Mouse (Mus musculus): ENCODE measurements around the gene Aspn. TPM values are rescaled to one million over a fixed set of nuclear protein-coding genes. Genes with fewer than 3 reads are reported as not detected.

The Aspn gene
- polyA plus RNA-seq (2014; fragmentation: Nextera tagmentation; extraction: Ambion mirVana), result 200 and 243 TPM in 2 replicates

DNA sequence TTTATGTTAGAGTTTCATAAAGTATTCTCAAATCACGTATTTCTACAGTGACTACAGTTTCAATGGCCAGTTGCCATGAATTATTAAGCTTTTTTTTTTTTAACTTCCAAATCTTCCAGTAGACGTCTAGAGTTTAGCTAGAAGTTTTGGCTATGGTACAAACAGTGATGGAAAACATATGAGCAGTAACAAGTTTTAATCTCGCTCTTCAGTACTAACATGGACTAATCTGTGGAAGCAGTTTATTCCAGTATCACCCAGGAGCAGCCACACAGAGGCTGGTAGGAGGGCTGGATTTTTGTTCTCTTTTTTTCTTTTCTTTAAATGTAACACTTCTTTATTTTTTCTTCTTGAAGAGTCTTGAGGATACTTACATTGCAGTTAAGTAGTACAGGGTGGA is at the start of gene Aspn:
Gene Aspn (plus strand): TSS at position 165 of the 400 bp plus-strand sequence.
- peak within 1 kb of the TSS; percentile 23 for H3K4me3 ChIP-seq (ENCODE audit: low read depth, low read length)
- peaks cover 14% of the 10 kb centered on the region for H3K4me1 ChIP-seq (ENCODE audit: control insufficient read depth, insufficient read depth, low read length)
- ATAC-seq (ENCODE audit: low read depth) (0 out of 2 replicates have a peak, but pooled peaks have one; percentile 50), DNase-seq (ENCODE audit: low spot score) (peak; percentile 91)
- no peaks in the 10 kb centered on the region for H3K36me3 ChIP-seq (ENCODE audit: control insufficient read depth, insufficient read depth, low read length)
- peak within 1 kb of the TSS; percentile 86 for H3K27ac ChIP-seq (replicated peaks; ENCODE audit: low read depth, low read length)
- H3K9me3 ChIP-seq (ENCODE audit: control insufficient read depth, low read length), result no peaks in the 10 kb centered on the region
- H3K4me2 ChIP-seq (ENCODE audit: low read depth, low read length), result peak within 1 kb of the TSS; percentile 43
- WGBS, result 32% methylated on average over 3 of the region's 3 CpGs
- peak within 1 kb of the TSS; percentile 63 for H3K9ac ChIP-seq (ENCODE audit: low read depth, low read length)
- H3K27me3 ChIP-seq (replicated peaks; ENCODE audit: control insufficient read depth, insufficient read depth, low read length), result no peaks in the 10 kb centered on the region

DNA sequence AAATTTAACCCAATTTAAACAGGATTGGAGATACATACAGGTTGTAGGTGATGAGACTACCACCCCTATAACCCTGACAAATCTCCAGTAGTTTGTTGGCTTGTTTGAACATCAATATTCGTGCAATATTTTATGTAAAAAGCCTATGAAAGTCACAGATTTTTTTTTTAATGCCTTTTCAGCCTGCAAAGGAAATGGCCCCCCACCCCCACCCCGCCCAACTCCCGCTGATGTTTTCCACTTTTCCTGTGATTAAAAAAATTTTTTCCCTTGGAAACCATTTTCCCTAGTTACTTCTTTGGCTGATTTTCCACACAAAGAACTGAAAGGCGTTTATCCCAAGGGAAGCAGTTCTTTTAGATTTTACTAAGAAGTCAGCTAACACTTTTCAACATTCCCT is 39.7 kb upstream of the Aspn start, which contains the start of gene Ecm2:
Gene Ecm2 (plus strand): TSS at position 301 of the 400 bp plus-strand sequence.
- no peaks in the 10 kb centered on the region for H3K27me3 ChIP-seq (replicated peaks; ENCODE audit: control insufficient read depth, insufficient read depth, low read length)
- DNase-seq (ENCODE audit: low spot score) (peak; percentile 9), ATAC-seq (ENCODE audit: low read depth) (no peak)
- H3K9ac ChIP-seq (ENCODE audit: low read depth, low read length), result peak within 1 kb of the TSS; percentile 30; the same call in 1 of the 2 replicates
- peak within 1 kb of the TSS; percentile 20; the same call in 1 of the 2 replicates for H3K4me2 ChIP-seq (ENCODE audit: low read depth, low read length)
- 47% methylated on average over 4 of the region's 4 CpGs for WGBS
- H3K9me3 ChIP-seq (ENCODE audit: control insufficient read depth, low read length), result no peaks in the 10 kb centered on the region
- H3K4me1 ChIP-seq (ENCODE audit: control insufficient read depth, insufficient read depth, low read length), result peaks cover 4% of the 10 kb centered on the region; the same call in 1 of the 2 replicates
- H3K36me3 ChIP-seq (ENCODE audit: control insufficient read depth, insufficient read depth, low read length), result no peaks in the 10 kb centered on the region
- H3K27ac ChIP-seq (replicated peaks; ENCODE audit: low read depth, low read length), result peak within 1 kb of the TSS; percentile 48
- no peak within 1 kb of the TSS for H3K4me3 ChIP-seq (ENCODE audit: low read depth, low read length)

DNA sequence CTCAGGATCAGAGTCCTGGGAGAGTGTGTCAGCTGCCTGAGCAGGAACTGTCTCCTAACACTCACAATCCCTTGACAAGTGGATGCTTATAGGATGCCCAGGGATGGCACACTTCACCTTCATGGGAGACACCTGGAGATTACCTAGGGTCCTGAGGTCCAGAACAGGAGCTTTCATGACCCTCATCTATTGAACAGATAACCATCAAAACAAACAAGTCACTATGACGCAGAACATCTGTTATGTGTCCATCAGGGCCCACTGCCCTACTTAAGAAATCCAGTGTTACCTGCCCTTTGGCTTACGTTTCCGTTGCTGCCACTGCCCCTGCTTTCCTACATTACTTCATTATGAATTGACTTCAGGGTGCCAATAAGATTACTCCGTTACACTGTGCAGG is 38.5 kb upstream of the Aspn start:
- H3K36me3 ChIP-seq (ENCODE audit: control insufficient read depth, insufficient read depth, low read length), result no peaks in the 10 kb centered on the region
- ATAC-seq (ENCODE audit: low read depth) (no peak), DNase-seq (ENCODE audit: low spot score) (no peak)
- no peak overlapping the region for H3K27ac ChIP-seq (replicated peaks; ENCODE audit: low read depth, low read length)
- H3K4me1 ChIP-seq (ENCODE audit: control insufficient read depth, insufficient read depth, low read length), result peaks cover 4% of the 10 kb centered on the region; the same call in 1 of the 2 replicates
- H3K9me3 ChIP-seq (ENCODE audit: control insufficient read depth, low read length), result no peaks in the 10 kb centered on the region
- no peak overlapping the region for H3K4me2 ChIP-seq (ENCODE audit: low read depth, low read length)
- H3K27me3 ChIP-seq (replicated peaks; ENCODE audit: control insufficient read depth, insufficient read depth, low read length), result no peaks in the 10 kb centered on the region
- 74% methylated on average over 4 of the region's 4 CpGs for WGBS
- H3K9ac ChIP-seq (ENCODE audit: low read depth, low read length), result no peak overlapping the region
- H3K4me3 ChIP-seq (ENCODE audit: low read depth, low read length), result no peak overlapping the region

DNA sequence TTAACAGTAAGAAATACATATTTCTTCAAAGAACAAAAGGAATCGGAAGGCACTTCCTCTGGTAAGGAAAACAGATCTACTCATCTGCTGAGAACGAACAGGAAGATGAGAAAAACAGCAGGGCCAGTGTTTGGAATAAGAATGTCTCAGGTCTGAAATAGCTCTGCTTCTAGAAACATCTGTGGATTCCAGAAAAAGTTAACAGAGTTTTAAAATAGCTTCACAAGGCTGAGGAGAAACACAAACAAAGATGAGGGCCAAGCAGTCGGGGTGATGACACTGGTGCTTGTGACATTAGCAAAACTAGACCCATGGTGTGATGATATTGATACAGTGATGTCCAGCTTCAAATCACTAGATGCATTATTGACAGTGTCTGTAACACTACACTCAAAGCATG is 37.1 kb upstream of the Aspn start:
- Histone ChIP-seq H3K9me3 (ENCODE audit: control insufficient read depth, low read length) (no peaks in the 10 kb centered on the region), H3K27me3 (replicated peaks; ENCODE audit: control insufficient read depth, insufficient read depth, low read length) (no peaks in the 10 kb centered on the region), H3K4me2 (ENCODE audit: low read depth, low read length) (no peak overlapping the region), H3K4me1 (ENCODE audit: control insufficient read depth, insufficient read depth, low read length) (peaks cover 4% of the 10 kb centered on the region; the same call in 1 of the 2 replicates), H3K27ac (replicated peaks; ENCODE audit: low read depth, low read length) (no peak overlapping the region; the same call in 1 of the 2 replicates), H3K36me3 (ENCODE audit: control insufficient read depth, insufficient read depth, low read length) (no peaks in the 10 kb centered on the region), H3K9ac (ENCODE audit: low read depth, low read length) (no peak overlapping the region), H3K4me3 (ENCODE audit: low read depth, low read length) (no peak overlapping the region)
- DNase-seq (ENCODE audit: low spot score) (peak; percentile 24), ATAC-seq (ENCODE audit: low read depth) (no peak)
- 54% methylated on average over 3 of the region's 3 CpGs for WGBS

GRCm38 (mm10) chr13:49518761-49519160 is 25.5 kb upstream of the Aspn start:
- Histone ChIP-seq H3K4me3 (ENCODE audit: low read depth, low read length) (no peak overlapping the region), H3K9ac (ENCODE audit: low read depth, low read length) (no peak overlapping the region), H3K4me2 (ENCODE audit: low read depth, low read length) (no peak overlapping the region), H3K4me1 (ENCODE audit: control insufficient read depth, insufficient read depth, low read length) (peaks cover 4% of the 10 kb centered on the region), H3K9me3 (ENCODE audit: control insufficient read depth, low read length) (no peaks in the 10 kb centered on the region), H3K27ac (replicated peaks; ENCODE audit: low read depth, low read length) (no peak overlapping the region), H3K36me3 (ENCODE audit: control insufficient read depth, insufficient read depth, low read length) (no peaks in the 10 kb centered on the region), H3K27me3 (replicated peaks; ENCODE audit: control insufficient read depth, insufficient read depth, low read length) (no peaks in the 10 kb centered on the region)
- DNase-seq (ENCODE audit: low spot score) (no peak), ATAC-seq (ENCODE audit: low read depth) (no peak)
- 33% methylated on average over 2 of the region's 2 CpGs for WGBS

DNA sequence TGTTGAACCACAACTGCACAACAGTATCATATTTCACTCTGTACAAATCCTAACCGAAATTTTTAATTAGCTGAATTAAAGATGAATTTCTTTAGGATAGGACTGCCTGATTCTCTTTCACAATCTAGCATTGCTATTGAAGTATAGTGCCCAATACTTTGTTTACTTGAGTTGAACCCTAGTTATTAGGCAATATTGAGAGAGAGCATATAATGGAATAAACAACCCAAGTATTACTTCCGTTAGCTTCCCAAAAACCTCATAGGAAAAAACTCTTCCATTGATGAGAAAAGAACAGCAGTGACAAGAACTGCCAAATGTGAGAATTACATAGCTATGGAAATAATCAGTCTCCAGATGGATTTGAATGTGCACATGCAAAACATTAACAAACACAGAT is 18.0 kb upstream of the Aspn start:
- 0 out of 2 replicates have a peak overlapping the region, but pooled peaks have one; percentile 10 for H3K27ac ChIP-seq (replicated peaks; ENCODE audit: low read depth, low read length)

DNA sequence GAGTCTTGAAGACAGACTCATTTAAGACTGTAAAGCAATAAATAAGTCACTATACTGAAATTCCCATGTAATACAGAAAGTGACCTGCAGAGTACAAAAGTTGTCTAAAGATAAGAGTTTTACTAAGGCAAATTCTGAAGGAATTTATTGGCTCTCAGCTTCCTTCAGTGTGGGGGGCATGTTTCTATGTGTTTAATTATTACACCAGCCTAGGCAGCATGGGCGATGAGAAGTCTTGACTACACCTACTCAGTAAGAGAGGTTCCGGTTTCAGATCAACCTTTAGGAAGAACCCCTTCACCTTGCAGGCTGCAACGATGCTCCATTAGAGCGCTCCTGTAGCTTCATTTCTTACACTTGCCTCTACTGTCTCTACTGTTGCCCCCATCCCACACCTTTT is 13.6 kb upstream of the Aspn start:
- Histone ChIP-seq H3K4me3 (ENCODE audit: low read depth, low read length) (no peak overlapping the region), H3K9ac (ENCODE audit: low read depth, low read length) (no peak overlapping the region), H3K36me3 (ENCODE audit: control insufficient read depth, insufficient read depth, low read length) (no peaks in the 10 kb centered on the region), H3K4me2 (ENCODE audit: low read depth, low read length) (no peak overlapping the region), H3K9me3 (ENCODE audit: control insufficient read depth, low read length) (no peaks in the 10 kb centered on the region), H3K4me1 (ENCODE audit: control insufficient read depth, insufficient read depth, low read length) (no peaks in the 10 kb centered on the region), H3K27ac (replicated peaks; ENCODE audit: low read depth, low read length) (no peak overlapping the region), H3K27me3 (replicated peaks; ENCODE audit: control insufficient read depth, insufficient read depth, low read length) (no peaks in the 10 kb centered on the region)
- DNase-seq (ENCODE audit: low spot score) (no peak), ATAC-seq (ENCODE audit: low read depth) (no peak)
- 92% methylated on average over 4 of the region's 4 CpGs for WGBS

More for the DNA sequence above, 18.0 kb upstream of the Aspn start:
- Histone ChIP-seq H3K9me3 (ENCODE audit: control insufficient read depth, low read length) (no peaks in the 10 kb centered on the region), H3K27me3 (replicated peaks; ENCODE audit: control insufficient read depth, insufficient read depth, low read length) (no peaks in the 10 kb centered on the region), H3K4me3 (ENCODE audit: low read depth, low read length) (no peak overlapping the region), H3K4me1 (ENCODE audit: control insufficient read depth, insufficient read depth, low read length) (no peaks in the 10 kb centered on the region), H3K36me3 (ENCODE audit: control insufficient read depth, insufficient read depth, low read length) (no peaks in the 10 kb centered on the region), H3K9ac (ENCODE audit: low read depth, low read length) (no peak overlapping the region), H3K4me2 (ENCODE audit: low read depth, low read length) (no peak overlapping the region)
- 52% methylated on average over 2 of the region's 2 CpGs for WGBS
- DNase-seq (ENCODE audit: low spot score), result no peak
- no peak for ATAC-seq (ENCODE audit: low read depth)

- H3K27ac ChIP-seq (replicated peaks; ENCODE audit: low read depth, low read length), result no peak overlapping the region
- DNase-seq (ENCODE audit: low spot score) (no peak), ATAC-seq (ENCODE audit: low read depth) (no peak)
- 100% methylated on average over 1 of the region's 1 CpGs for WGBS
- no peaks in the 10 kb centered on the region for H3K9me3 ChIP-seq (ENCODE audit: control insufficient read depth, low read length)
- no peak overlapping the region for H3K4me2 ChIP-seq (ENCODE audit: low read depth, low read length)
- no peak overlapping the region for H3K4me3 ChIP-seq (ENCODE audit: low read depth, low read length)
- H3K27me3 ChIP-seq (replicated peaks; ENCODE audit: control insufficient read depth, insufficient read depth, low read length), result no peaks in the 10 kb centered on the region
- no peak overlapping the region for H3K9ac ChIP-seq (ENCODE audit: low read depth, low read length)
- H3K4me1 ChIP-seq (ENCODE audit: control insufficient read depth, insufficient read depth, low read length), result no peaks in the 10 kb centered on the region
- no peaks in the 10 kb centered on the region for H3K36me3 ChIP-seq (ENCODE audit: control insufficient read depth, insufficient read depth, low read length)
These were observed 7.3 kb upstream of the Aspn start for GRCm38 (mm10) chr13:49536946-49537345.

DNA sequence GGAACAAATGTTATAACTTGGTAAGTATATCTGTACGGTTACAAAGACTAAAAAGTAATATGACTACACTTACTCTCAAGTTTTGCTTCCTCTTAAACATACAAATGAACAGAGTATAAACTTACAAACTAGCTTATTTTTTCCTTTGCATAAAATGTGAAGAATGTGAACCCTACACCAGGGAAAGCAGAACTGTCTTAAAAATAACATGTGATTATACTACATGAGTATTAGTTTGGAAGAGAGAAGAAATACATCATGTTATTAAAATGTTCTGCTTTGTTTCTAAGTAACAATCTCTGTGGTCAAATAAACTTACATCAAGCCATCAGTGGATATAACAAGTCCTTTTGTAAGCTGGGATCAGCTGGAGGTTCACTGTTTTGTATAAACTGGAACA is 5.5 kb upstream of the Aspn start:
- 51% methylated on average over 1 of the region's 1 CpGs for WGBS
- DNase-seq (ENCODE audit: low spot score) (no peak), ATAC-seq (ENCODE audit: low read depth) (no peak)
- H3K9me3 ChIP-seq (ENCODE audit: control insufficient read depth, low read length), result no peaks in the 10 kb centered on the region
- no peak overlapping the region for H3K27ac ChIP-seq (replicated peaks; ENCODE audit: low read depth, low read length)
- H3K9ac ChIP-seq (ENCODE audit: low read depth, low read length), result no peak overlapping the region
- H3K36me3 ChIP-seq (ENCODE audit: control insufficient read depth, insufficient read depth, low read length), result no peaks in the 10 kb centered on the region
- H3K27me3 ChIP-seq (replicated peaks; ENCODE audit: control insufficient read depth, insufficient read depth, low read length), result no peaks in the 10 kb centered on the region
- H3K4me2 ChIP-seq (ENCODE audit: low read depth, low read length), result no peak overlapping the region
- peaks cover 5% of the 10 kb centered on the region for H3K4me1 ChIP-seq (ENCODE audit: control insufficient read depth, insufficient read depth, low read length)
- no peak overlapping the region for H3K4me3 ChIP-seq (ENCODE audit: low read depth, low read length)

All from embryonic facial prominence, embryonic 14.5 days (tissue).